Mouse (Mus musculus): ENCODE results near the gene Flt1.

DNA sequence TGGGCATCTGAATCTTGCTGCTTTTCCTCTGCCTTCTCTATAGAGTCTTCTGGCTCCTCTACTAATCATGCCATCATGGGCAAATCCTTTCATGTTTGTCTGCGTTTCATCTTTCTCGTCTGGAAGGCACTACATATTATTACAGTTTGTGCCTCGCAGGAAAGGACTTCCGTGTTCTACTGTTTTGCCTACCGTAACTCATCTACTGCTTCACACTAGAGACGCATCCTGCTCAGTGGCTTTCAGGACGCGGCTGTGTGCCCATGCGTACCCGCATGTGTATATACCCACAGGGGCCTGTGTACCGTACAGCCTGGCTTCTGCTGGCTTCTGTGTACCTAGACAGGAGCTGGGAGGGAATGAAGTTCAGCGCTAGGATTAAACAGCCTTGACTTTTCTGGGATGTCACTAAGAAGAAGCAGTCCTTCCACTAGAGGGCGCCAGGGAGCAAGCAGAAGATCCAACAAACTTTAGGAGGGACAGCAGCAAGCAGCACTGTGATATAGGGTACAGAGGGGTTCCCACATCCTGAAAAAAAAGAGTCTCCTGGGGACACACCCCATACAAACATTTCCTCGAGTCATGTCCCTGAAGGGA is 142.0 kb downstream of the Flt1 start:
- TF ChIP-seq CTCF (IDR thresholded peaks at IDR 0.05; ENCODE audit: low read depth): peak; percentile 95
- no peak for TF ChIP-seq EP300 (optimal IDR thresholded peaks at IDR 0.05)

All from stomach, postnatal 0 days (tissue).